Mouse (Mus musculus) kidney, postnatal 10 days (tissue): Measurements from ENCODE around the gene Cacnb4.

Experiments
- DNase-seq: peaks from one replicate; pipeline ENCODE4 v3.0.0; 2021; ENCODE audit warnings: mixed read lengths

The Cacnb4 gene

GRCm38 (mm10) chr2:52647255-52647998 is 29.2 kb downstream of the Cacnb4 start:
- no peak for DNase-seq

GRCm38 (mm10) chr2:52643657-52644056 is 33.0 kb downstream of the Cacnb4 start:
- no peak for DNase-seq

- no peak for DNase-seq
Observed at GRCm38 (mm10) chr2:52639530-52639875, 37.1 kb downstream of the Cacnb4 start.

- no peak for DNase-seq
Observed at GRCm38 (mm10) chr2:52638857-52639529, 37.6 kb downstream of the Cacnb4 start.

GRCm38 (mm10) chr2:52638226-52638625 is 38.4 kb downstream of the Cacnb4 start:
- no peak for DNase-seq

GRCm38 (mm10) chr2:52636051-52636450 is 40.6 kb downstream of the Cacnb4 start:
- no peak for DNase-seq

GRCm38 (mm10) chr2:52635358-52635757 is 41.3 kb downstream of the Cacnb4 start:
- DNase-seq, result no peak

GRCm38 (mm10) chr2:52632880-52633279 is 43.8 kb downstream of the Cacnb4 start:
- DNase-seq, result peak; percentile 84

GRCm38 (mm10) chr2:52628186-52628585 is 48.4 kb downstream of the Cacnb4 start:
- peak; percentile 61 for DNase-seq

GRCm38 (mm10) chr2:52626266-52626665 is 50.4 kb downstream of the Cacnb4 start:
- no peak for DNase-seq

GRCm38 (mm10) chr2:52625731-52626130 is 50.9 kb downstream of the Cacnb4 start:
- DNase-seq, result no peak

GRCm38 (mm10) chr2:52623921-52624404 is 52.7 kb downstream of the Cacnb4 start:
- peak; percentile 24 for DNase-seq

- peak; percentile 84 for DNase-seq
Observed at GRCm38 (mm10) chr2:52623461-52623860, 53.2 kb downstream of the Cacnb4 start.

GRCm38 (mm10) chr2:52622616-52623015 is 54.0 kb downstream of the Cacnb4 start:
- DNase-seq, result peak; percentile 24

GRCm38 (mm10) chr2:52619406-52619974 is 57.1 kb downstream of the Cacnb4 start:
- no peak for DNase-seq

GRCm38 (mm10) chr2:52618804-52619203 is 57.8 kb downstream of the Cacnb4 start:
- DNase-seq, result peak; percentile 28

- no peak for DNase-seq
Observed at GRCm38 (mm10) chr2:52615429-52615828, 61.2 kb downstream of the Cacnb4 start.

- no peak for DNase-seq
Observed at GRCm38 (mm10) chr2:52613888-52614287, 62.7 kb downstream of the Cacnb4 start.

- no peak for DNase-seq
Observed at GRCm38 (mm10) chr2:52609486-52609885, 67.1 kb downstream of the Cacnb4 start.

GRCm38 (mm10) chr2:52607857-52608485 is 68.7 kb downstream of the Cacnb4 start:
- no peak for DNase-seq

GRCm38 (mm10) chr2:52606331-52606730 is 70.3 kb downstream of the Cacnb4 start:
- DNase-seq, result no peak

- DNase-seq, result peak; percentile 84
Observed at GRCm38 (mm10) chr2:52605321-52605720, 71.3 kb downstream of the Cacnb4 start.

GRCm38 (mm10) chr2:52604651-52605020 is 72.0 kb downstream of the Cacnb4 start:
- no peak for DNase-seq
